Mouse (Mus musculus) T-helper 1 cell (primary cell): ENCODE measurements around the gene 1190005I06Rik.

ENCODE experiments used
- in situ Hi-C: fragments of 300-600 bp; cut with MboI, MseI; formaldehyde crosslinking; loops from one replicate; pipeline ENCODE4 v1.15.1; 2025; ENCODE audit warnings: high pct_unique_total_duplicates

1190005I06Rik gene

DNA sequence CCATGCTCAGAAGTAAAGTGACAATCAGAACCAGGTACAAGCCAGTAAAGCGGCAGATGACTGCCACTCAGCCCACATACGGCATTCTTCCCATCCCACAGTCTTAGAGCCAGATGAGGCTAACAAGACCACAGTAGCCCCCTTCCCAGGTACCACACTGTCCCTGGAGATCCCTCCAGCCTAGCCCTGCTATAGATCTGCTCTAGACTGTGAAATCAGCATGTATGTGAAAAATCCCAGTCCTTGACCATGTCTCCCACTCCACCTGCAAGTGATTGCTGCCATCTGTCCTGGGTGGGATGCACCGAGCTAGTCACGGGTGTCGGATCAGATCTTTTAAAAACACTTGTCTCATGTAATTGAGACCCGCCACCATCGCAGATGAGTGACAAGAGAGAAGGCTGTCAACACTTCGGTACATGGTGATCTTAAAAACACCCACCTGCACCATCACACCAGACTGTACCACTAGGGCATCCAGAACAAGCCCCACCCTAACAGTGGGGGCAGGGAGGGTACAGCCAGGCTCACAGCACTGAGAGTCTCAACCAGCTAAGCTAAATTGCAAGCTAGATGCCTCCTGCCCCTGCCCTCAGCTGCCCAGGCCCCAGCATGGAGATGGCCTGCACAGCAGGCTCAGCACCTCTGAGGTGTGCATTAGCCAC lies 67.0 kb downstream of the 1190005I06Rik start:
- in situ Hi-C loops = no loop called here

DNA sequence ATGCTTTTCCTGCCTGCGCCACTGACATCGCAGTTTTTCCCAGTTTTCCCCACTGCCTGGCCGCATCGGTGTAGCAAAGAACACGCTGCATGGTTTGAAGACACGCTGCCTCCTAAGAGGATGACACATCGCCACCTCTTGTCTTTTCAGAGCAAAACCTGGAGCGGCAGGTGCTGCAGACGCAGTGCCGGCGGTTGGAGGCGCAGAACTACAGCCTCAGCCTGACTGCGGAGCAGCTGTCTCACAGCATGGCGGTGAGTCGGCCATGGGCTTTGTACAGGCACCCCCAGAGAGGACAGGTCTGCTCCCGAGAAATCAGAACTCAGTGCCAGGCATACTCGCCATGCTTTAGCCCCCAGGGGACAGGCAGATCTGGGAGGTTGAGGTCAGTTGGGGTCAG lies 69.6 kb downstream of the 1190005I06Rik start:
- in situ Hi-C loops = no loop called here

DNA sequence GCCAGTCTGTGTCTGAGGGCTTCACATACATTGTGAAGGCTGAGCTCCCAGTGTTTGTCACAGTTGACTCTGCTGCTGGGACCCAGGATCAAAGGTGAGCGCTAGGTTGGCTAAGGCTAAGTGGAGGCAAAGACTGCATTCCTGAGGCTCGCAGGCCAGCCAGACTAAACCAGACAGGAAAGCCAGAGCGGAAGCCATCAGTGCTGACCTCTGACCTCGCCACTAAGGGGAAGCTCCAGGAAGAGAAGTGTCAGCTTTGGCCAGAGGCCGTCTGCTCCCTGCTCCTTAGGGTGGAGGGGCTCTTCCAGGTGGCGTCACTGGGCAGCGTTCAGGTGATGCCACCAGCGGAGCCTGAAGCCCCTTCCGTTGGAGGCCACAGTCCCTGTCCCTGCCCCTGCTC lies 71.6 kb downstream of the 1190005I06Rik start:
- in situ Hi-C loops = no loop called here

DNA sequence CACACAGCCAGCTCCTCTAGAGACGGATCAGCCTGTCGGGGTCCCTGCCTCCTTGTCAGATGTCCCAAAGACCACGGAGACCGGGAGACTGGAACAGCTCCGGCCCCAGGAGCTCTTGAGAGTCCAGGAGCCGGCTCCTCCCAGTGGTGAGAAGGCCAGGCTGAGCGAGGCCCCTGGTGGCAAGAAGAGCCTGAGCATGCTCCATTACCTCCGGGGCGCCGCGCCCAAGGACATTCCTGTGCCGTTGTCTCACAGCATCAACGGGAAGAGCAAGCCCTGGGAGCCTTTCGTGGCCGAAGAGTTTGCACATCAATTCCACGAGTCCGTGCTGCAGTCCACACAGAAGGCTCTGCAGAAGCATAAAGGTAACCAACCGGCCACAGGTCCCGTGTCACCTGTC lies 72.5 kb downstream of the 1190005I06Rik start:
- in situ Hi-C loops = no loop called here

DNA sequence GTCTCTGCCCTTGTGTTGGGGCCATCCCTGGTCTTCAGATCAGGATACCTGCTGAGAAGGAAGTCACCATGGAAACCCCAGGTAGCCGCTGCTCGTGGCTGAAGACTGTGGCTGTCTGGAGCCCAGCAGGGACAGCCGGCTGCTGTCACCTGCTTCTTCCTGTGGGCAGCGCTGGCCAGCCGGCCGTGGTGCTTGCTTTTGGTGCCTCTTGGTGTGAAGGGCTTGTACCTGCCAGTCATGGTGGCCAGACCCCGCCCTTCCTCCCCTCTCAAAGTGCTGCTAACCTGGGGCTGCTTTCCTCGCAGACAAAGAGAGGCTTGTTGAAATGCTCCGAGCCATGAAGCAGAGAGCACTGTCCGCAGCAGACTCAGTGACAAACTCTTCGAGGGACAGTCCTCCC lies 73.6 kb downstream of the 1190005I06Rik start:
- in situ Hi-C loops = no loop called here

DNA sequence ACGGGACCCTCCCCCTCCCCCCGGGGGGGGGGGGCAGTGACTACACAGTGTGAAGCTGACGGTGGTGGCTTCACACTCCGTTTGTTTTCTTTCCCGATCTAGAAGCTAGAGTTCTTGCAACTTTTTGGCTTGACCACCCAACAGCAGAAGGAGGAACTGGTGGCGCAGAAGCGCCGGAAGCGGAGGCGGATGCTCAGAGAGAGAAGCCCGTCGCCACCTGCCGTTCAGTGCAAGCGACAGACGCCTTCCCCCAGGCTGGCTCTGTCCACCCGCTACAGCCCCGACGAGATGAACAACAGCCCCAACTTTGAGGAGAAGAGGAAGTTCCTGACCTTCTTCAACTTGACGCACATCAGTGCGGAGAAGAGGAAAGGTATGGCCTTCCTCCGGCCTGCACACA lies 74.9 kb downstream of the 1190005I06Rik start:
- in situ Hi-C loops = no loop called here

DNA sequence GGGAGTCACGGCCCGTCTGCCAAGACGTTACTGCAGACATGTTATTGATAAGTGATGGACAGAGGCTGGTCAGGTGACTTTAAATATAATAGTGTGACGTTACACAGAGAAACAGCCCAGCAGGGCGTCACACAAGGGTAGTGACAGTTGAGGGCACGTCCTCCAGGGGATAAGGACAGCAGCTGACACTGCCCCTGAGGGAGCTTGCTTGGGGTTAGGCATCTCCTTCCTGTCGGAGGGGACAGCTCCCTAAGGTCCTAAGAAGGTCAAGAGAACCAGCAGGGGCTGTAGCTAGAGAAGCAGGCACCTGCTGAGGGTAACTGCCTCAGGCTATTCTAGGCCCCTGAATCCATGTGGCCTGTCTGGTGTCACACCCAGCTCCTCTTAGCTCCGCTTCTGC lies 75.9 kb downstream of the 1190005I06Rik start:
- in situ Hi-C loops = no loop called here

DNA sequence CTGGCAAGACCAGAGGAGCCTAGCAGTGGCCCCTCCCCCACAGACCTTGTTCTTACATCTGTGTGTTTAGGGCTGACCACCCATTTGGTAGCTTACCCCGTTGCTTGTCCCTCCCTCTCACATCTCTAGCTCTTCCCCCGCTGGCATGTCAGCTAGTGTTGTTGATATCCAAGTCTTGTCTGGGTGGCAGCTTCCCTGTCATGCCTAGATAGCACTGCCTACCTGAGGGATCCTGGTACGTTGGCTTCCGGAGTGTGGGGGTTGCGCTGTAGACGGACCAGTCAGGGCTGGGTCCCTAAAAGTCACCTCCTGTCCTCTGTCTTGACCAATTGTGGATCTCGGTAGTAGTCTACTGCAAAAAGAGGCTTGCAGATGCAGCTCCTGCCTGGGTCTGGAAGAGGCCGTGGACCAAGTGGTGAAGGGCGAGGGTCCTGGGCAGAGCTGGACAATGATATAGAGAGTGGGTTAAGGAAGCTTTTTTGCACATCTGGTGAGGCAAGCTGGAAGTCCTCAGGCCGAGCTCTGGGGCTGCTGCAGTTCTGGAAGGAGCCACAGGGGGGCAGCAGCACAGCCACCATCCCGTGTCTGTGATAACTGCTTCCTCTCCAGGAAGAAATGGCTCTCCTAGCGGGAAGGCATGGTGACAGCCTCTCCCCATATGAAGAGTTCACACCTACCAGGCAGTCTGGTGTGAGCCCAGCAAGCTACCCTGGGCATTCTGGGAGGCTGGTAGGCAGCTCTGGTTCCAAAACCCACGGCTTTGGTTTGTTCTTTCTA lies 77.3 kb downstream of the 1190005I06Rik start:
- in situ Hi-C loops = no loop called here

DNA sequence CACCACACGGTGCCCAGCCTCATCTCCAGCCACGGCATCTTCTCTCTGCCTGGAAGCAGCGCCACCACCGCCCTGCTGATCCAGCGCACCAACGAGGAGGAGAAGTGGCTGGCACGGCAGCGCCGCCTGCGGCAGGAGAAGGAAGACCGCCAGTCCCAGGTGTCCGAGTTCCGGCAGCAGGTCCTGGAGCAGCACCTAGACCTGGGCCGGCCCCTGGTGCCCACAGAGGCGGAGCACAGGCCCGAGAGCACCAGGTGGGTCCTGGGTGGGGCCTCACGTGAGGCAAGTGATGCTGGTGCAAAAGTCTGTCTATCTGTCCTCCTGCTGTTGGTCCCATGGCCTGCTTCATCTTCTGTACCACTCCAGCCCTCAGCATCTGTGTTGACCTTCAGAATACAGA lies 78.3 kb downstream of the 1190005I06Rik start:
- in situ Hi-C loops = no loop called here

DNA sequence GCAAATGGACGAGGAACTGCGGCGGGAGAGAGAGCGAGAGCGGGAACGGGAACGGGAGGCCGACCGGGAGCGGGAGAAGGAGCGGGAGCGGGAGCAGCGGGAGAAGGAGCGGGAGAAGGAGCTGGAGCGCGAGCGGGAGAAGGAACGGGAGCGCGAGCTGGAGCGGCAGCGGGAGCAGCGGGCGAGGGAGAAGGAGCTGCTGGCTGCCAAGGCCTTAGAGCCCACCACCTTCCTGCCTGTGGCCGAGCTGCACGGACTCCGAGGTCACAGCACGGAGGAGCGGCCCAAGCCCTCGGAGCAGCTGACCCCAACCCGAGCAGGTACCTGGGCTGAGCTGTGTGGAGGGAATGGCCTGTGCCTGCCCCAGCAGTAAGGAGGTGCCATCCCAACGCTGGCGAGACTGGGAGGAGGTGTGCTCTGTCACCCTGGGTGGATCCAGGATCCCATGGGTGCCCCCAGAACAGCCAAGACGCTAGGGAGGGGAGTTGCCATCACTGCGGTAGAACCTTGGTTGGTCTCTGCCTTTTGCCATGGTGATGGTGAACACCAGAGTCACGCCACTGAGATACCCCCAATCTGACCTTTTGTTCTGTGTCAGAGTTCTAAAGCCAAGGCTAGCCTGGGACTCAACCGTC lies 79.2 kb downstream of the 1190005I06Rik start:
- in situ Hi-C loops = no loop called here

DNA sequence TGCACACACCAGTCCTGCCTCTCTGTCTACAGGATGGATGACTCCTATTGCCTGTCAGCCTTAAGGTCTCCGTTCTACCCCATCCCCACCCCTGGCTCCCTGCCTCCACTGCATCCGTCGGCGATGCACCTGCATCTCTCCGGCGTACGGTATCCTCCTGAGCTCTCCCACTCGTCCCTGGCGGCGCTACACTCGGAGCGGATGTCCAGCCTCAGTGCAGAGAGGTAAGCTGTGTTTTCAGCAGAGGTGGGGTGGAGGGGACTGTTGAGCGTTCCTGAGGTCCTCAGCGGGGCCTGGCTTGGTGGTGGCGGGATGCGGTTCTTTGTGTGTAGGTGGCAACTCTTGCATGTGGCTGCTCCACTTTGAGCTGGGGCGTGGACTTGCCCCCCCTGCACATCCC lies 79.7 kb downstream of the 1190005I06Rik start:
- in situ Hi-C loops = no loop called here

DNA sequence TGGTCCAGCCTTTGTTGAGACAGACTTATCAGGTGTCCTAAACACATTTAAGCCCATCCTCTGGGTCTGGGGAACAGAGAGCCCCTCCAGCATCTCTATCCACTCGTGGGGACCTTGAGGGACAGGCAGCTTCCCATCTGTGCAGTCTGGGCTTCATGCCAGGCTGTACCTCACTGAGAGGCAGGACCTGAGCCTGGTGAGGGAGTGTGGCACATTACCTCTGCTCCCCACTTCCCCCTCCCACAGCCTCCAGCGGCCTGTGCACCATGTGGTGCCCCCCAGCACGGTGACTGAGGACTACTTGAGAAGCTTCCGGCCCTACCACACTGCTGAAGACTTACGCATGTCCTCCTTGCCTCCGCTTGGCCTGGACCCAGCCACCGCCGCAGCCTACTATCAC lies 80.8 kb downstream of the 1190005I06Rik start:
- in situ Hi-C loops = no loop called here

DNA sequence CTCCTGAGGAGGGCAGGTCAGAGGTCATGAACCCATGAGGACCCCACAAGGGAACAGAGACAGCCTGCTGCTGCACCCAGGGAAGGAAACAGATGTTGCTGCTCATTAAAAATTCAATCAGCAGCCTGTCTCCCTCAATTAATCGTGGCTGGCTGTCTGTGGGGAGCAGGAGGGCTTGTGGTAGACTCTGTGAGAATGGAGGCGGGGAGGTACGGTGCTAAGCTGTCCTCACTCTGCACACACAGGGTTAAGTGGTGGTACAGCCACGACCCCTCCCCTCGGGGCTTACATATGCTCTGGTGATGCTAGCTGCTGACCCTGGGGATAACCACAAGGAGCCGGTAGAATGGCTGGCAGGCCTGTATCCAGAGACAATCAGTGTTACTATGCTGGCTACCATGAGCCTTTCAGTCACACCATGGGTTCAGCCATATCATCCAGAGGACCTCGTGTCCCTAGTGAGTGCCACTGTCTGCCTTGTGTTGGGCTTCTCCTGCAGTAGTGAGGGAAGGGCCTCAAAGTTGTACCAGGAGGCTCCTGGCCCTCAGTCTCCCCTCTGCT lies 82.2 kb downstream of the 1190005I06Rik start:
- in situ Hi-C loops = no loop called here

DNA sequence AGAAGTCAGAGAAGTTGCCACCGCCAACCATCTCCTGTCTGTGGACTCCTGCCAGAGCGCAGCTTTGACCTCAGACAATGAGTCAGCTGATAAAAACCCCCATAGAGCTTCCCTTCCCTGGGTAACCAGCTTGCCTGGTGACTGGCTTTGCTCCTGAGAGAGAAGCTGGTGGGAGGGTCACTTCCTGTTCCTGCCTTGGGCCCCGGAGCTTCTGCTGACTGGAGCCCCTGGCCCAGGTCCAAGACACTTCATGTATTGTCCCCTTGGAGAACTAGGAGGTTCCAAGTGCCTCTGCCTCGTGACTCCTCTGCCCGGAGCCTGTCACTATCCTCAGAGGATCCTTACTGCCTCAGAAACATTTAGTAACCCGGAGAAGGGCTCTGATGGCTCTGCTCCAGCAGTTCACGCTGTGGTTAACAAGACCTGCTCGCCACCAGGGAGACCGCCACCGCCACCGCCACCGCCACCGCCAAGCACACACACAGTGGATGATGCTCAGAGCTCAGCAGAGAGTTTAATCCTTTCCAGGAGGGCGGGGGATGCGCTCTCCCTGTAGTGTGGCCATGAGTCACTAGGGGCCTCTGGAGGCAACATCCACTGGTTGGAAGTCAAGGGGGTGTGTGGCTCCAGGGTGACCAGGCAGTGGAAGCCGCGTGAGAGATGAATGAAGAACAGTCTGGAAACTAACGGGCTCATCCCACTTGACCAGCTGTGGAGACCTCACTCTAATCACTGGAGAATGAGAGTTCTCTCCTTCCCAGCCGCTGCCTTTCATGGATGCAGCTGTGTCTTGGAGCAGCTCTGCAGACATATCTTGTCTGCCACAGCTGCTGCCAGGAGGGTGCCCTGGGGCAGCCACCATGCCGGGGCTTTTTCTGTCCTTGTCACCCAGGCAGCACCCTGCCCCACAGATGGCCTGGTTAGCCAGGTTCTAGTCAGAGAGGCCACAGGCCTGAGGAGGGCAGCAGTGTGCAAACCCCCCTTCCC lies 83.3 kb downstream of the 1190005I06Rik start:
- in situ Hi-C loops = no loop called here

DNA sequence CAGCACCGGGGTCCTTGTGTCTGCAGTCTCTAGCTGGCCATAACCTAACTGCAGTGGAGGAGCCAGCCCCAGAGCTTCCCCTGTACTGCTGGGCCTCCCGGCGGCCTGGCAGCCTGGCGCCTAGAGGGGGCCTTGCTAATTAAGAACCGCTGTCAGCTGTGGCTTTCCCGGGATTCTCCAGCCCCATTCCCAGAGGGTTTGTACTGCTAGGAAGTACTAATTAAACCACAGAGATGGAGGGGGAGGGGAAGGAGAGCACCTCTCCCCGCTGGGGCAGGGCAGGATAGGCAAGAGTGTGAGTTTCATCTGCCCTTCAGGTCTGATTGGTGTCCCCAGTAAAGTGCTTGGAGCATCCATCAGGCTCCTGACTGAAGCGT lies 84.1 kb downstream of the 1190005I06Rik start:
- in situ Hi-C loops = no loop called here

DNA sequence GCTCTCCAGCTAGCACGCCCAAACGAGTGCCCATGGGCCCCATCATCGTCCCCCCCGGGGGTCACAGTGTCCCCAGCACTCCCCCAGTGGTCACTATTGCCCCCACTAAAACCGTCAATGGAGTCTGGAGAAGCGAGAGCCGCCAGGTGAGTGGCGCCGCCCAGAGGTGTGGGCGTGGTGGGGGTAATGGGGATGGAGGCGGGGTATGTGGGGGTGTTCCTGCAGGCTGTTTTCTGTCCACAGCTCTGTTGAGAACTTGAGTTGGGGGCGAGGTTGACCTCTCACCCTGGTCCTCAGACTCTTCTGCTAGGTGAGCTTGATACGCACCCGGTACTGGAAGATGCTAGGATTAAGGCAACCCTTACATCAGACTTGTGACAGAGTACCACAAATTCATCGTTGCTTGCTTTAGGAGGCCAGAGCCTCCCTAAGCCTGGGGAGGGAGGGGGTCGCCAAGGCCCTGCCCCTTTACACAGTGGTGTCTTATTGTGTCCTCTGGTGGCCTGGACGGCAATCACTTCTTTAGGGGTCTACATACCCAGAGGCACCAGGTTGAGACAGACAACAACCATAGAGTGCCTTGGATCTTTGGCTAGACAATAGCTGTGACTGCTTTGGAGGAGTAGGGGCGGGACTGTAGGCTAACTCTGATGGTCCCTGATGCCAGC lies 84.6 kb downstream of the 1190005I06Rik start:
- in situ Hi-C loops = no loop called here

DNA sequence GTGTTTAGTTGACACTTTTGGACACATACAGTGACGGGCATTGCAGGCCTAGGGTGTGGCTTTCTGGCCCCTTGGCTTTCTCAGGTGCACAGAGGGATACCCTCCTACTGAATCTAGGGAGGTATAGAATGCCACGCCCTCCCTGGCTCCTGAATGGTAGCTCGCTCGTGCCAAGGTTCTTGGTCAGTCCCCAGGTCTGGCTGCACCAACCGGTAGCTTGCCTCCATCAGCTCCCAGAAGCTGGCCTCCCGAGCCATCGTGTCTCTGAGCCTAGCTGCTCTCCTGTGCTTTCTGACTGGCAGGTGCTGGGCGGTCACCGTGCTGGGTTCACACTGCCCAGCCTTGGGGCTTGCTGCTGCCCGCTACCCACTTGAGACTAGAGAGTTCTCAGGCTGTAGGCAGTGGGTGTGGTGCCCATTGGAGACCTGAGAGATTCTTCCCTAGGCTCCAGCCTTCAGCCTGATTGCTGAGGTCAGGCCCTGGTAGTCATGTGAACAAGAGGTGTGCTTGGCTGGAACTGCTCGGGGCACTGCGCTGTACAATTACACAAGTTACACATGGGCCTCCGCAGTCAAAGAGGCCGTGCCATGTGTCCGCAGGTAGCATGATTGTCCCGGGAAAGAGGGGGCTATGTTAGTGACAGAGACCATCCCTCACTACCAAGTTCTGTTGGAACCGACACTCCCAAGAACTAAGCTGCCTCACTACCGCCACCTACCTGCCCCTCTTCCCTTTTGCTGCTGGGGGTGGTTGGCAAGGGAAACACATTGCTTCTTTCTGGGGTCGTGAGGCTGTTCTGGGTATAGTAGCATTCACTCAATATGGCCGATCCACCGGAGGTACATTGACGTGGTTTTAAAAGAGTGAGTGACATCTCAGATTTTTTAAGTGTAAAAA lies 85.6 kb downstream of the 1190005I06Rik start:
- in situ Hi-C loops = no loop called here

DNA sequence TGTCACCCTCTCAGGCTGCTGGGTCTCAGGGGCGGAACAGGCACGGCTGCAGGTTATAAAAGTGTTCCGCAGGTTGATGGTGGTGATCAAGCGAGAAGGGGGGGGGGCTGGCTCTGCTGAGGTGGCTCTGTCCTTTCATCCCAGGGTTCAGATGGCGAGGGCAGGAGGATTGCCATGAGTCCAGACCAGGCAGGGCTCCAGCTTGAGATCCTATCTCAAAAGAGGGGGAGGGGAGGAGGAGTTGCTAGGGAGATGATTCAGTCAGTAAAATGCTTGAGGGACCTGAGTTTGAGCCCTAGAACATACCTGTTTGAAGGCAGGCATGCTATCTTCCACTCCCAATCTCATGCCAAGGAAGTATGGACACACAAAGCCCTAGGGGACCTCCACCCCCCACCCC lies 86.9 kb downstream of the 1190005I06Rik start:
- in situ Hi-C loops = no loop called here

DNA sequence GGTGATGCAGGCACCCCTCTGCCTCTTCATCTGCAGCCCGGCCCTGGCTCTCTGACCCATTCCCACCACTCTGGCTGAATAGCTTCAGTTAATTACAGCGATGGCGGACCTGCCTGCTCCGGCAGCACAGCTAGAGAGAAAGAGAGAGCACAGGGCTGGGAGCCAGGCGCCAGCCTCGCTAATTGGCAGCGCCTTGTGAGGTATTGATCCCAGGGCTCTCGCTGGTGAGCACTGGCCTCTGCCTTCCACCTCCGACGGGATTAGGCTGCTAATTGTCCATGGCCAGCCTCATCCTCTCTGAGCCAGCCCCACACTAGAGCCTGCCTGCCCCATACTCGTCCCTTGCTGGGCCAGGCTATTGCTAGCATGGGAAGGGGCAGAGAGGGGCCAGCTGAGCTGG lies 87.8 kb downstream of the 1190005I06Rik start:
- in situ Hi-C loops = no loop called here
